Mouse (Mus musculus): ENCODE results near the gene Cxcl15.
"Not testable (repeated sequence)": the region's sequence is repeated elsewhere in the genome, so short reads cannot be mapped to it uniquely, and the experiment has no call there.

- not testable (repeated sequence) for TF ChIP-seq POLR2A (IDR thresholded peaks at IDR 0.05; ENCODE audit: insufficient read length, low read depth); CEBPB (IDR thresholded peaks at IDR 0.05; ENCODE audit: insufficient read depth, poor library complexity, severe bottlenecking)
These were observed 1.1 kb downstream of the Cxcl15 start for GRCm38 (mm10) chr5:90795392-90795791.
